Mouse (Mus musculus) hematopoietic stem cell, adult 5-6 weeks (primary cell): ENCODE results near the gene Plcb2. TPM values are rescaled to one million over a fixed set of nuclear protein-coding genes. Genes with fewer than 3 reads are reported as not detected.

ENCODE experiments used
- ATAC-seq, 2 experiments: fragments of 125-278 bp in 1 of 2; replicated peaks in 1 of 2; 2 replicates each; pipeline ENCODE4 v1.8.0; 2016 to 2017; ENCODE audit warnings: inconsistent platforms in 2 of 2, mild to moderate bottlenecking in 2 of 2, moderate number of reproducible peaks in 2 of 2, low read depth in 1 of 2, moderate TSS enrichment in 1 of 2; ENCODE audit not compliant: low FRiP score in 2 of 2, poor library complexity in 2 of 2, severe bottlenecking in 2 of 2, insufficient read depth in 1 of 2, low TSS enrichment in 1 of 2
- total RNA-seq: library from RNA; stranded (forward); fragments of 172-1452, 232-1000 nt; gene quantifications from 2 replicates; pipeline ENCODE4 v1.2.3, GENCODE M21; 2017

The Plcb2 gene
- total RNA-seq, 1 experiment from 2014 or later: 67.8 TPM

DNA sequence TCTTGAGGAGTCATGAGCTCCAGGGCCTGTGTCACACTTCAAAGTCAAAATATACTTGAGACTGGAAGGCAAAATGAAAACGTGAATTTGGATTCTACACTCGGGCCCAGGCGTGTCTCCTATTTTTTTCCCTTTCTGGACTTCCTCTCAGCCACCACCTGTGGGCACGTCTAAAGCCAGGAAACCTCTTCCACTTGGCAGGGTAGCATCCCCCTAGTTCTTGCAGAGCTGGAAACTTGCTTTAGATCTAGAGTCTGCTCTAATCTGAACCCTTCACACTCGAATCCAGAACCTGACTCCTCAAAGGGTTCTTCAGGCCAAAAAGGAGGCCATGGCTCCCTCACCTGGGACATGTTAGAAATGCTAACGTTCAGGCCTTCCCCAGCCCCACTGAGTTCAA is 27.2 kb upstream of the Plcb2 start:
- no peak for ATAC-seq

- no peak for ATAC-seq
Measured at GRCm38 (mm10) chr2:118754143-118754542, 25.9 kb upstream of the Plcb2 start.

- ATAC-seq: no peak
Measured at GRCm38 (mm10) chr2:118752792-118753108, 24.5 kb upstream of the Plcb2 start.

GRCm38 (mm10) chr2:118751896-118752791 is 23.9 kb upstream of the Plcb2 start:
- ATAC-seq: no peak

DNA sequence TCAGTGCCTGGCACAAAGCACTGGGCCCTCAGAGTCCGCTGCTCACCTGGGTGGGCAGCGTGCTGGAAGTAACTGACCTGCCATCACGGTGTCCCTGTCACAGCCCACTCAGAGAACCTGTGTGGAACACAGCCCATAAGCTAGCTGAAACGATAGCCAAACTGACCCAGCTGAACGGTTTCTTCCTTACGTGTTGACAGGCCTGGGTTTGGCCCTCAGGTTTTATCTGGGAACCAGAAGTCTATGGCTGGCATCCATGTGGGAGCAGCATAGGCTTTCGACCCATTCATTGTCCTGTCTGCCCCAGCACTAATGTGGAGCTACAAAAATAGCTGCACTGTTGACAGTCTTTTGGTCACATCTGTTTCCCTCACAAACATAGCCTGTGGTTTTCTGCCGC is 22.2 kb upstream of the Plcb2 start:
- ATAC-seq: peak in 1 of 2 experiments; percentile 37; a peak in 1 of 4 replicates

- ATAC-seq: no peak
Measured at GRCm38 (mm10) chr2:118749341-118749884, 21.2 kb upstream of the Plcb2 start.

GRCm38 (mm10) chr2:118747301-118747960 is 19.2 kb upstream of the Plcb2 start:
- no peak for ATAC-seq

- no peak; a peak in 1 of 4 replicates for ATAC-seq
Measured at GRCm38 (mm10) chr2:118745915-118746901, 18.0 kb upstream of the Plcb2 start.

DNA sequence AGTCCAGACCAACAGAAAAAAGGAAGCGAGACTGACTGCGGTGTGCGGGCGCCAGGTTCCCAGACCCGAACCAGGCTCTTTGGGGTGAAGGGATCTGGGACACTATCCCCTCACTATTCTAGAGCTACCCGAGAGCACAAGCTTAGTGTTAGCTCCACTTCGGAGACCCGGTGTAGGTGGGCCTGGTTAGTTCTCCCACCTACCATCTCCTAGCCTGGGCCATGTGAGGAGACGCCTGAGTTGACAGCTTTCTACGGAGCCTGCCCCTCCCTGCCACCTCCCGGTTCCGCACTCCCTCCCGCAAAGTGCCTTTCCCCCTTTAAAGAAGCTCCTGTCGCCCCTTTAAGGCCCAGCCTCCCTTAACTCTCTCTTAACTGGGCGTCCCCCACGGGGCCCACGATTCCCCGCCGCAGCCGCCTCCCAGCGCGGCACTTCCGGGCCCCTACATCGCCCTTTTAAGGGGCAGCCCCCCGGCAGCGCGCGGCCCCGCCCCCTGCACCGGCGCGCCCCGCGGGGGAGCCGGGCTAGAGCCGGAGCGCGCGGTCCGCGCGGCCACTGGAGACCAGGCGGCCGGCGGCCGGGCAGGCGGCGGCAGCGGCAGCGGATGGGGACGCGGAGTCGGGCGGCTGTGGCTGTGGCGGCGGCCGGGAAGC is 17.1 kb upstream of the Plcb2 start, which contains the start of gene Inafm2:
TSS of gene Inafm2 (plus strand) at position 527 of the 653 bp plus-strand sequence.
- peak; percentile 61 to 70 for ATAC-seq

- ATAC-seq: no peak
Measured at GRCm38 (mm10) chr2:118744621-118745020, 16.4 kb upstream of the Plcb2 start.

DNA sequence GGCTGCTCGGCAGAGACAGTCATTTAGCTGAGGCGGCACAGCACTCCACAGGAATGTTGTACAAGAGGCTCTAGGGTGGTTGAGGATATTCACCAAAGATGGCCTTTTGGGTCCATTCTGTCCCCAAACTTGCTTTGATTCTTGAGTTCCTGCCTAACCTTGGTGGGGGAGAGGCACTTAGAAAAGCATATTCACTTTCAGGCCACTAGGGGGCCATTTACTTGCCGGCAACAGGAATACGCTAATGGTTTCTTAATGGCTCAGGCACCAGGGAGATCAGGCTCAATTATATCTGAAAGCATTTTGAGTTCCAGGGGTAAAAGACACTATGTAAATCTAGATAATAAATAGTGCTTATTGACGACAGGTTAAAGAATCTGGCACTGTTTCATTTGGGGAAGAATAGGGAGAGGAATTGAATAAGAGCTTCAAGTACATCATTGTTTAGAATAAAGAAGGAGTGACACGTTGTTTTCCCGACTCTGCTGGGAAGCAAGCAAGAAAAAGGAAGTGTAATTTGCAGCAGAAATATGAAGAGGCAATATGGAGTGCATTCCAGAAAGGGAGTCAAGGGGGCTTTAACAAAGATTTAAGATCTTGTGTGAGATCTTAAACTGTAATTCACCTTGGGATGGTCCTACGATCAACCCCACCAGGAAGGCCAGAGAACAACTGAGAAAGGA is 15.2 kb upstream of the Plcb2 start:
- peak; percentile 62 to 63; a peak in 3 of 4 replicates for ATAC-seq

- ATAC-seq: no peak
Measured at GRCm38 (mm10) chr2:118741183-118741582, 12.9 kb upstream of the Plcb2 start.

- no peak for ATAC-seq
Measured at GRCm38 (mm10) chr2:118740341-118740740, 12.1 kb upstream of the Plcb2 start.

- no peak for ATAC-seq
Measured at GRCm38 (mm10) chr2:118733341-118733740, 5.1 kb upstream of the Plcb2 start.

- no peak for ATAC-seq
Measured at GRCm38 (mm10) chr2:118731981-118732380, 3.7 kb upstream of the Plcb2 start.

- ATAC-seq: peak; percentile 20 to 59; a peak in 3 of 4 replicates
Measured at GRCm38 (mm10) chr2:118730622-118730915, 2.3 kb upstream of the Plcb2 start.
